Mouse (Mus musculus) kidney, embryonic 14.5 days (tissue): Measurements from ENCODE around the gene Ostc. TPM values are rescaled to one million over a fixed set of nuclear protein-coding genes. Genes with fewer than 3 reads are reported as not detected.

Experiments
- ATAC-seq: fragments of 200-750 bp; cut with Nextera tagmentation; 2 replicates; pipeline ENCODE4 v1.8.0; 2017; ENCODE audit warnings: moderate number of reproducible peaks, mild to moderate bottlenecking, moderate TSS enrichment, moderate library complexity; ENCODE audit not compliant: low FRiP score, low TSS enrichment
- H3K27ac ChIP-seq: fragments of 300-500 bp; sonication (generic); 2 replicates; pipeline ENCODE4 v1.5.1; 2014; ENCODE audit warnings: low read depth, mild to moderate bottlenecking, low read length, moderate library complexity, mixed read lengths
- H3K27me3 ChIP-seq: fragments of 300-500 bp; sonication (generic); 2 replicates; pipeline ENCODE4 v1.6.1; 2014; ENCODE audit warnings: mild to moderate bottlenecking, low read length; ENCODE audit not compliant: control insufficient read depth, insufficient read depth
- H3K36me3 ChIP-seq: fragments of 300-500 bp; sonication (generic); 2 replicates; pipeline ENCODE4 v1.6.1; 2014; ENCODE audit warnings: low read length, mixed read lengths; ENCODE audit not compliant: control insufficient read depth, insufficient read depth
- H3K4me1 ChIP-seq: fragments of 300-500 bp; sonication (generic); 2 replicates; pipeline ENCODE4 v1.6.1; 2014; ENCODE audit warnings: low read length, mixed read lengths; ENCODE audit not compliant: control insufficient read depth, insufficient read depth
- H3K4me2 ChIP-seq: fragments of 300-500 bp; sonication (generic); replicated peaks from 2 replicates; pipeline ENCODE4 v1.6.1; 2014; ENCODE audit warnings: low read depth, mild to moderate bottlenecking, low read length
- H3K4me3 ChIP-seq: fragments of 300-500 bp; sonication (generic); 2 replicates; pipeline ENCODE4 v1.5.1; 2014; ENCODE audit warnings: mild to moderate bottlenecking, low read length
- H3K9ac ChIP-seq: fragments of 300-500 bp; sonication (generic); 2 replicates; pipeline ENCODE4 v1.6.1; 2014; ENCODE audit warnings: low read depth, mild to moderate bottlenecking, low read length, moderate library complexity
- H3K9me3 ChIP-seq: fragments of 300-500 bp; sonication (generic); 2 replicates; pipeline ENCODE4 v1.6.1; 2016; ENCODE audit warnings: low read length; ENCODE audit not compliant: control insufficient read depth
- WGBS: fragments of 180-500 bp; shearing (Covaris S2); extraction: QIAGEN DNeasy Blood & Tissue Kit; methylation state at CpG from one replicate; pipeline ENCODE4 v1.1.7; 2014; 5-methylcytosine and 5-hydroxymethylcytosine counted together
- polyA plus RNA-seq: library from polyadenylated mRNA; unstranded; fragments of >200 nt; fragmentation: Nextera tagmentation; extraction: Ambion mirVana; gene quantifications from 2 replicates; pipeline ENCODE4 v1.2.1, GENCODE M21; 2014

The Ostc gene
- polyA plus RNA-seq, 1 experiment from 2014 or later: 386 TPM

DNA sequence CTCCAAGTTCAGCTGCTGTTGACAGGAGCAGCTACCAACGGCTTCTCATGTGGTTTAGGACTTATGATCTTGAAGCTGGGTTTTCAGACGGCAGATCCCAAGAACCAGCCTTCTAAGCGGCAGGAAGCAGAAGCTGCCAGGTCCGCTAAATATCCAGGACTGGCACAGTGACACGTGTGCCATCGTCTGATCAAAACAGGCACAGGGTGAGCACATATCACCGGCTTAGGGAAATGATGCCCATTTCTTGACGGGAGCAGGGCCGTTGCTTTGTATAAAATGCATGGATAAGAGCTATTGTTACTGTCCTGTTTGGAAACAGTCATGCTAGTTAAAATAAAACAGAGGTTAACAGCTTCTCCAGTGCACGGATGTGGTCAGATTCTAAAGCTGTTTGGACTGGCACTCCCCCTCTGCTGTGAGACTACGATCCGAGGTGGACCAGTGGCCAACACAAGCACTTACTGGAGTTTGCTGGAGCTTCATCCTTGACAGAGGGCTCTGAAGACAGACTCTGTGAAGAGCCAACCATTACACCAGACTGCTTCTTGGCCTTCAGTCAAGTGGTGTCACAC lies 17.6 kb downstream of the Ostc start:
- 36% methylated on average over 12 of the region's 12 CpGs for WGBS
- no peaks in the 10 kb centered on the region for H3K9me3 ChIP-seq
- no peak overlapping the region for H3K9ac ChIP-seq
- H3K4me2 ChIP-seq: peak overlapping the region; percentile 42
- peaks cover 11% of the 10 kb centered on the region; the same call in 1 of the 2 replicates for H3K4me1 ChIP-seq
- ATAC-seq: peak; percentile 21; the same call in 1 of the 2 replicates
- no peak overlapping the region for H3K27ac ChIP-seq
- peaks cover 18% of the 10 kb centered on the region; the same call in 1 of the 2 replicates for H3K36me3 ChIP-seq
- H3K27me3 ChIP-seq: no peaks in the 10 kb centered on the region
- peak overlapping the region; percentile 28; the same call in 1 of the 2 replicates for H3K4me3 ChIP-seq

DNA sequence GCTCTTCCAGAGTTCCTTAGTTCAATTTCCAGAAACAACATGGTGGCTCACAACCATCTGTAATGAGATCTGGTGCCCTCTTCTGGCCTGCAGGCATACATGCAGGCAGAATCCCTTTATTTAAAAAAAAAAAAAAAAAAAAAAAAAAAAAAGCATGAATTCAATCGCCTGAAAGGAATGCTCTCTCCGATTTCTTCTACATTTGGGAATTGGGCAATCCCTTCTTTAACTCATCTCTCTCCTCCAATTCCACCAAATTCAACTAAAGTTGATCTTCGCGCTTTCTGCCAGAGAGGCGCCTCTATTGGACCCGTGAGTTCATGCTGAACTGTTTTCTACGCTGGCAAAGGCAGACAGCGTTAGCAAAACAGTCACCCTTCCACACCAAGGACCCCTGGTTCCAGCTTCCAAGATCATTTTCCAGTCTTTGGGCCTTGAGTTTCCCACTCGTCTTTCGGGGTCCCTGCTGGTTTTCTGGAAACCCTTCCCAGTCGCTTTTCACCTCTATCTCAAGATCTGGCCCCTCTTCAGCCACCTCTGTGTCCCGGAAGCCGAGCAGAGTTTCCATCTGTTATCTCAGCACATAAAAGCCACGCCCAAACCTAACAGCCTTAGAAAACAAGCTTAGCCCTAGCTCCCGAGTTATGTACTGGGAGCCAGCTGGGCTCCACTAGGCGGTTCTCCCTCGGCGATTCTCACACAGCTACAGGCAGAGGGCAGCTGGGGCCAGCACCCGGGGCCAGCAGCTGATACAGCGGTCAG lies 18.2 kb downstream of the Ostc start:
- H3K9me3 ChIP-seq: no peaks in the 10 kb centered on the region
- H3K9ac ChIP-seq: 0 out of 2 replicates have a peak overlapping the region, but pooled peaks have one; percentile 23
- H3K4me3 ChIP-seq: peak overlapping the region; percentile 28
- 9% methylated on average over 20 of the region's 20 CpGs for WGBS
- H3K27ac ChIP-seq: peak overlapping the region; percentile 4; the same call in 1 of the 2 replicates
- peaks cover 14% of the 10 kb centered on the region; the same call in 1 of the 2 replicates for H3K36me3 ChIP-seq
- no peaks in the 10 kb centered on the region for H3K27me3 ChIP-seq
- peak overlapping the region; percentile 42 for H3K4me2 ChIP-seq
- peak; percentile 82 for ATAC-seq
- H3K4me1 ChIP-seq: peaks cover 11% of the 10 kb centered on the region; the same call in 1 of the 2 replicates

DNA sequence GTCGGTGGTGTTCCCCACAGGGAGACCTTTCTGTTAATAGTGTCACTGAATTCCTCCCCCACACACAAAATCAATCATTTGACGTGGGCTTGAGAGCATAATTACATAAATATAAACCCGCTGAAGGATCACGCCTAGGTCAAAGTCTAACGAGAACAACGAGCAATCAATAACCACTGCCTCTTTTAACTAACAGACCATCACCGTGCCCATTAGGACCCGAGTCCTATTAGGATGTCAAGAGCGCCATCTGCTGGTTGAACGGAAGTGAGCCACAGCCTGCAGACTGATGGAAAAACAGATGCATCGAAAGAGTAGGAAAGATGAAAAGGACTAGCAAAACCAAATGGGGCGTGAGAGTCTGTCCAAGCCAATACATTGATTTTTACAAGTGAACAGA lies 19.6 kb downstream of the Ostc start:
- H3K27me3 ChIP-seq: no peaks in the 10 kb centered on the region
- H3K4me2 ChIP-seq: no peak overlapping the region
- no peak overlapping the region for H3K4me3 ChIP-seq
- H3K9me3 ChIP-seq: no peaks in the 10 kb centered on the region
- no peak overlapping the region for H3K9ac ChIP-seq
- peaks cover 11% of the 10 kb centered on the region; the same call in 1 of the 2 replicates for H3K4me1 ChIP-seq
- 16% methylated on average over 12 of the region's 12 CpGs for WGBS
- no peak overlapping the region for H3K27ac ChIP-seq
- peaks cover 4% of the 10 kb centered on the region; the same call in 1 of the 2 replicates for H3K36me3 ChIP-seq
- ATAC-seq: 0 out of 2 replicates have a peak, but pooled peaks have one; percentile 47

DNA sequence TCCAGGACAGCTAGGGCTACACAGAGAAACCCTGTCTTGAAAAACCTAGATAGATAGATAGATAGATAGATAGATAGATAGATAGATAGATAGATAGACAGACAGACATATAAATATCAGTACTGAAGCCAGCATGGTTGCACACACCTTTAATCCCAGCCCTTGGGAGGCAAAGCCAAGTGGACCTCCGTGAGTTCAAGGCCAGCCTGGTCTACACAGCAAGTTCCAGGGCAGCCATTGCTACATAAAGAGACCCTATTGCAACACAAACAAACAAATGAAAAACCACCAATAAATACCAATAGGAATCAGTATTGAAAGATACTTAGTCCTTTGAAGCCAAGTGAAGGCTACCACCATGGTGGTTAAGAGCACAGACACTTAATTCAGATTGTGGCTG lies 22.2 kb downstream of the Ostc start:
- H3K4me3 ChIP-seq: no peak overlapping the region
- no peak overlapping the region for H3K4me2 ChIP-seq
- no peaks in the 10 kb centered on the region for H3K27me3 ChIP-seq
- H3K9me3 ChIP-seq: no peaks in the 10 kb centered on the region
- H3K9ac ChIP-seq: no peak overlapping the region
- H3K27ac ChIP-seq: no peak overlapping the region
- H3K36me3 ChIP-seq: no peaks in the 10 kb centered on the region
- ATAC-seq: no peak
- WGBS: 91% methylated on average over 1 of the region's 1 CpGs
- peaks cover 11% of the 10 kb centered on the region; the same call in 1 of the 2 replicates for H3K4me1 ChIP-seq

DNA sequence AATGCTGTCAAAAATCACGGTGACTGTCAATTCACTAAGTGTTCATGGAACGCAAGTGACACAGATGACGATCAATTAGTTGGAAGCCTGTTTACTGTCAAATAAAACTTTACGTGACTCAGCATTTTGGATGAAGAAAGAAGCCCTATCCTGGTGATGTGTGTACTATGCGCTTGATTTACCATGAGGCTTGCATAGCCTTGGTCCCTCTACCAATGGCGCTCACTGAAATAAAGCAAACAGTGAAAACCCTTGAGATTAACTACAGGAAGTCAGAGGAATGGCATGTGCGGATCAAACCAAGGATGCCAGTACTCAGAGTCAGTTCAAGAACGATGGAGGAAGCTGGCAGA lies 24.3 kb downstream of the Ostc start:
- no peak for ATAC-seq
- Histone ChIP-seq H3K4me3 (no peak overlapping the region), H3K9me3 (no peaks in the 10 kb centered on the region), H3K4me1 (0 out of 2 replicates have a peak, but pooled peaks cover 3% of the 10 kb centered on the region), H3K9ac (no peak overlapping the region), H3K27ac (no peak overlapping the region), H3K27me3 (no peaks in the 10 kb centered on the region), H3K4me2 (no peak overlapping the region), H3K36me3 (no peaks in the 10 kb centered on the region)
- WGBS: 90% methylated on average over 8 of the region's 8 CpGs

DNA sequence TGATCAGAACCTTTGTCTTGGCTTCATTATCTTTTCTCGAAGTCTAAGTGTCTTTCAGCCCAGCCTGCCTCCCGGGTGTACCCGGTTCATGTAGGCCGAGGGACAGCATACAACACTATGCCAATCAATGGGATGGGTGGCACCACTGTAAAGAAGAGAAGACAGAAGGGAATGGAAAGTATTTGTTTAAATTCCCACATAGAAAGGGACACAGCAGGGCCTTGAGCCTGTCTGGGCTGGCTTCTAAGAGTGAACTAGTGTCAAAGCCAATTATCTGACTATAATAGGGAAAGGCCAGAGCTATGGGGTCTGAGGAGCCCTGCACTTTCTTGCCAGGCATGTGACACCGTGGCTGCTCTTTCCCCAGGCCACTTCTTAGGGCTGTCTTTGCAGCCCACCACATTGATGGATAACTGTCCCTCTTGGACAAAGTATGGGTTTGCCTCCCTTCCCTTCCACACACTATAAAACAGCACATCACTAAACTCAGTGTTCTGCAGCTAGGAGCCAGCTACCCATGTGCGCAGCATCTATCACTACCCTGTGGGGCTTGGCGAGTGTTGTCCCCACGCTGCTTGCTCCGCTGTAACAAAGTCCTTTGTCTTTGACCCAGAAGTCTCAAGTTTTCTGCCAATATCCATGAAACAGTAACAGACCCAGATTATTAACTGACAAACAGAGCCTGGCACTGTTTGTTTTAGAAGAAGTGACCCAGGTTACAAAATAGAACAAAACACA lies 24.8 kb downstream of the Ostc start:
- Histone ChIP-seq H3K9ac (no peak overlapping the region), H3K4me1 (0 out of 2 replicates have a peak, but pooled peaks cover under 1% of the 10 kb centered on the region), H3K4me2 (no peak overlapping the region), H3K27ac (no peak overlapping the region), H3K9me3 (no peaks in the 10 kb centered on the region), H3K36me3 (no peaks in the 10 kb centered on the region), H3K27me3 (no peaks in the 10 kb centered on the region), H3K4me3 (no peak overlapping the region)
- no peak for ATAC-seq
- WGBS: 90% methylated on average over 9 of the region's 9 CpGs

DNA sequence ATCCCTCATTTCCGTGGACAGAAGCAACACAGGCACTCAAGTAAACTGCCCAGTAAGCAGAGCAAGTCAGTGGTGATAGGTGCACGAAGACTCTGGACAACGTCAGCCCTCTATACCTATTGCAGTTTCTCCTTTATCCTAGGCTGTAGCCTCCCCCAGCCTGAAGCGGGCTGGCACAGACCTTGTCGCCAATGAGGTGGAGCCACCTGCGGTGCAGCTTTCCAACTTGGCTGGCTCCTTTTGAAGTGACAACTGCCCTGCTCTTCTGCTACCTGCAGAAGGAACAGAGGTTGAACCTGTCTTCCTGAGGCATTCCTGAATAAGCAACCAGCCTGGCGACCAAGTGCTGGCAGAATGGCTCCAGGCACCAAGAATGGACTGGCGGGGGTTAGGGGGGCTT lies 25.4 kb downstream of the Ostc start:
- H3K36me3 ChIP-seq: no peaks in the 10 kb centered on the region
- H3K9me3 ChIP-seq: no peaks in the 10 kb centered on the region
- no peak overlapping the region for H3K4me3 ChIP-seq
- H3K4me2 ChIP-seq: no peak overlapping the region
- H3K4me1 ChIP-seq: no peaks in the 10 kb centered on the region
- ATAC-seq: no peak
- no peaks in the 10 kb centered on the region for H3K27me3 ChIP-seq
- no peak overlapping the region for H3K9ac ChIP-seq
- no peak overlapping the region for H3K27ac ChIP-seq
- WGBS: 86% methylated on average over 8 of the region's 8 CpGs

DNA sequence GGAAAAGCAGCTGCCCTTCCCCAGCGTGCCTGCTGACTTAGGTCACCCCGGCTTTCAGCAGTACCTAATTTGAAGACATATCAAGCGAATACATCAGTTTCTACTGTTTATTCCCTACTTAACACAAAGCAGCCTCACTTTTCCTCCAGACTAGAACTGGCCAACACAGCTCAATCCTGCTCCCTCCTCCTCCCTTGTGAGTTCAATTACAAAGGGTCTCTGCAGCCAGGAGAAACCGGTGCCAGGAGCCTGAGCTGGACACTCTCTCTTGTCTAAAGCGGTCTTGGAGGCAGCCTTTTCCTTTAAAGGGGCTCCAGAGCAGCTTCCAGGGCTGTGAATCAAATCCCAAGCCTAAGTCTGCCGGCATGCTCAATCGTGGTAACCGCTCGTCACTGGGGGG lies 27.1 kb downstream of the Ostc start:
- Histone ChIP-seq H3K4me1 (no peaks in the 10 kb centered on the region), H3K9me3 (no peaks in the 10 kb centered on the region), H3K36me3 (no peaks in the 10 kb centered on the region), H3K27me3 (no peaks in the 10 kb centered on the region), H3K4me3 (no peak overlapping the region), H3K4me2 (no peak overlapping the region), H3K27ac (no peak overlapping the region), H3K9ac (no peak overlapping the region)
- no peak for ATAC-seq
- WGBS: 83% methylated on average over 9 of the region's 9 CpGs
